Mouse (Mus musculus): ENCODE results near the gene Acaca. TPM values are rescaled to one million over a fixed set of nuclear protein-coding genes. Genes with fewer than 3 reads are reported as not detected.
"Not testable (repeated sequence)": the region's sequence is repeated elsewhere in the genome, so short reads cannot be mapped to it uniquely, and the experiment has no call there.

Gene Acaca
- polyA plus RNA-seq, 1 experiment: 1,135 TPM

GRCm38 (mm10) chr11:84293288-84293687, 163.8 kb downstream of the Acaca start:
- H3K4me3 ChIP-seq (ENCODE audit: insufficient read depth, low read depth, low read length): no peak overlapping the region
- H3K4me1 ChIP-seq (ENCODE audit: control insufficient read depth, insufficient read depth, insufficient read length, low read length): no peaks in the 10 kb centered on the region
- no peak overlapping the region for H3K27ac ChIP-seq (replicated peaks; ENCODE audit: low read depth, low read length)

- Histone ChIP-seq H3K27ac (replicated peaks; ENCODE audit: low read depth, low read length) (no peak overlapping the region), H3K4me1 (ENCODE audit: control insufficient read depth, insufficient read depth, insufficient read length, low read length) (no peaks in the 10 kb centered on the region), H3K4me3 (ENCODE audit: insufficient read depth, low read depth, low read length) (no peak overlapping the region)
Measured at GRCm38 (mm10) chr11:84296337-84296736, 166.9 kb downstream of the Acaca start.

- H3K4me3 ChIP-seq (ENCODE audit: insufficient read depth, low read depth, low read length): no peak overlapping the region
- no peak overlapping the region for H3K27ac ChIP-seq (replicated peaks; ENCODE audit: low read depth, low read length)
- no peaks in the 10 kb centered on the region for H3K4me1 ChIP-seq (ENCODE audit: control insufficient read depth, insufficient read depth, insufficient read length, low read length)
Measured at GRCm38 (mm10) chr11:84305474-84305873, 176.0 kb downstream of the Acaca start.

- no peaks in the 10 kb centered on the region for H3K4me1 ChIP-seq (ENCODE audit: control insufficient read depth, insufficient read depth, insufficient read length, low read length)
- no peak overlapping the region for H3K4me3 ChIP-seq (ENCODE audit: insufficient read depth, low read depth, low read length)
- H3K27ac ChIP-seq (replicated peaks; ENCODE audit: low read depth, low read length): no peak overlapping the region
Measured at GRCm38 (mm10) chr11:84306158-84306742, 176.8 kb downstream of the Acaca start.

GRCm38 (mm10) chr11:84324032-84324752, 194.7 kb downstream of the Acaca start:
- no peak overlapping the region for H3K27ac ChIP-seq (replicated peaks; ENCODE audit: low read depth, low read length)
- no peaks in the 10 kb centered on the region for H3K4me1 ChIP-seq (ENCODE audit: control insufficient read depth, insufficient read depth, insufficient read length, low read length)

GRCm38 (mm10) chr11:84327086-84327485, 197.6 kb downstream of the Acaca start:
- H3K27ac ChIP-seq (replicated peaks; ENCODE audit: low read depth, low read length): no peak overlapping the region
- H3K4me1 ChIP-seq (ENCODE audit: control insufficient read depth, insufficient read depth, insufficient read length, low read length): no peaks in the 10 kb centered on the region
- no peak overlapping the region for H3K4me3 ChIP-seq (ENCODE audit: insufficient read depth, low read depth, low read length)

More at GRCm38 (mm10) chr11:84324032-84324752, 194.7 kb downstream of the Acaca start:
- no peak overlapping the region for H3K4me3 ChIP-seq (ENCODE audit: insufficient read depth, low read depth, low read length)

GRCm38 (mm10) chr11:84332384-84332783, 202.9 kb downstream of the Acaca start:
- Histone ChIP-seq H3K4me1 (ENCODE audit: control insufficient read depth, insufficient read depth, insufficient read length, low read length) (no peaks in the 10 kb centered on the region), H3K4me3 (ENCODE audit: insufficient read depth, low read depth, low read length) (no peak overlapping the region), H3K27ac (replicated peaks; ENCODE audit: low read depth, low read length) (no peak overlapping the region)

GRCm38 (mm10) chr11:84332860-84333259, 203.4 kb downstream of the Acaca start:
- Histone ChIP-seq H3K27ac (replicated peaks; ENCODE audit: low read depth, low read length) (no peak overlapping the region), H3K4me3 (ENCODE audit: insufficient read depth, low read depth, low read length) (no peak overlapping the region), H3K4me1 (ENCODE audit: control insufficient read depth, insufficient read depth, insufficient read length, low read length) (no peaks in the 10 kb centered on the region)

- not testable (repeated sequence) for H3K4me3 ChIP-seq (ENCODE audit: insufficient read depth, low read depth, low read length); H3K4me1 ChIP-seq (ENCODE audit: control insufficient read depth, insufficient read depth, insufficient read length, low read length); H3K27ac ChIP-seq (replicated peaks; ENCODE audit: low read depth, low read length)
Measured at GRCm38 (mm10) chr11:84338273-84338672, 208.8 kb downstream of the Acaca start.

- no peak overlapping the region for H3K4me3 ChIP-seq (ENCODE audit: insufficient read depth, low read depth, low read length)
- no peak overlapping the region for H3K27ac ChIP-seq (replicated peaks; ENCODE audit: low read depth, low read length)
- no peaks in the 10 kb centered on the region for H3K4me1 ChIP-seq (ENCODE audit: control insufficient read depth, insufficient read depth, insufficient read length, low read length)
Measured at GRCm38 (mm10) chr11:84340630-84341029, 211.2 kb downstream of the Acaca start.

- Histone ChIP-seq H3K27ac (replicated peaks; ENCODE audit: low read depth, low read length) (no peak overlapping the region), H3K4me1 (ENCODE audit: control insufficient read depth, insufficient read depth, insufficient read length, low read length) (no peaks in the 10 kb centered on the region), H3K4me3 (ENCODE audit: insufficient read depth, low read depth, low read length) (no peak overlapping the region)
Measured at GRCm38 (mm10) chr11:84344522-84345236, 215.2 kb downstream of the Acaca start.

GRCm38 (mm10) chr11:84347766-84348165, 218.3 kb downstream of the Acaca start:
- H3K4me1 ChIP-seq (ENCODE audit: control insufficient read depth, insufficient read depth, insufficient read length, low read length): no peaks in the 10 kb centered on the region

GRCm38 (mm10) chr11:84348843-84349825, 219.7 kb downstream of the Acaca start:
- Histone ChIP-seq H3K4me3 (ENCODE audit: insufficient read depth, low read depth, low read length) (no peak overlapping the region), H3K4me1 (ENCODE audit: control insufficient read depth, insufficient read depth, insufficient read length, low read length) (no peaks in the 10 kb centered on the region), H3K27ac (replicated peaks; ENCODE audit: low read depth, low read length) (no peak overlapping the region)

More at GRCm38 (mm10) chr11:84347766-84348165, 218.3 kb downstream of the Acaca start:
- no peak overlapping the region for H3K27ac ChIP-seq (replicated peaks; ENCODE audit: low read depth, low read length)
- no peak overlapping the region for H3K4me3 ChIP-seq (ENCODE audit: insufficient read depth, low read depth, low read length)

- Histone ChIP-seq H3K4me3 (ENCODE audit: insufficient read depth, low read depth, low read length) (no peak overlapping the region), H3K27ac (replicated peaks; ENCODE audit: low read depth, low read length) (no peak overlapping the region), H3K4me1 (ENCODE audit: control insufficient read depth, insufficient read depth, insufficient read length, low read length) (no peaks in the 10 kb centered on the region)
Measured at GRCm38 (mm10) chr11:84351150-84351549, 221.7 kb downstream of the Acaca start.
